Mouse (Mus musculus): ENCODE data around the gene Mex3a.

Gene Mex3a

GRCm38 (mm10) chr3:88543651-88544410 lies 11.6 kb downstream of the Mex3a start:
- no peak for DNase-seq (ENCODE audit: low read depth, low spot score)

GRCm38 (mm10) chr3:88544514-88544913 lies 12.3 kb downstream of the Mex3a start:
- DNase-seq (ENCODE audit: low read depth, low spot score) = peak; percentile 39

GRCm38 (mm10) chr3:88544955-88545591 lies 12.9 kb downstream of the Mex3a start:
- DNase-seq (ENCODE audit: low read depth, low spot score) = no peak

- DNase-seq (ENCODE audit: low read depth, low spot score) = no peak
Observed at GRCm38 (mm10) chr3:88546674-88547418, 14.7 kb downstream of the Mex3a start.

- no peak for DNase-seq (ENCODE audit: low read depth, low spot score)
Observed at GRCm38 (mm10) chr3:88548180-88548917, 16.2 kb downstream of the Mex3a start, which contains the start of gene Rab25. Gene Rab25 (minus strand): TSS chr3:88548300.

- no peak for DNase-seq (ENCODE audit: low read depth, low spot score)
Observed at GRCm38 (mm10) chr3:88551586-88551985, 19.4 kb downstream of the Mex3a start.

GRCm38 (mm10) chr3:88552082-88552645 lies 20.0 kb downstream of the Mex3a start:
- DNase-seq (ENCODE audit: low read depth, low spot score) = no peak

- peak; percentile 93 for DNase-seq (ENCODE audit: low read depth, low spot score)
Observed at GRCm38 (mm10) chr3:88552676-88553524, 20.7 kb downstream of the Mex3a start, which contains the start of gene Lamtor2. Gene Lamtor2 (minus strand): TSS chr3:88553074.

GRCm38 (mm10) chr3:88553525-88553879 lies 21.3 kb downstream of the Mex3a start, which contains the start of gene Ubqln4:
Gene Ubqln4 (plus strand): TSS chr3:88553758.
- DNase-seq (ENCODE audit: low read depth, low spot score) = peak; percentile 91

GRCm38 (mm10) chr3:88553880-88554586 lies 21.8 kb downstream of the Mex3a start:
- DNase-seq (ENCODE audit: low read depth, low spot score) = peak; percentile 67

GRCm38 (mm10) chr3:88555069-88555605 lies 22.9 kb downstream of the Mex3a start:
- no peak for DNase-seq (ENCODE audit: low read depth, low spot score)

GRCm38 (mm10) chr3:88555731-88556130 lies 23.5 kb downstream of the Mex3a start:
- no peak for DNase-seq (ENCODE audit: low read depth, low spot score)

- DNase-seq (ENCODE audit: low read depth, low spot score) = no peak
Observed at GRCm38 (mm10) chr3:88556616-88557015, 24.4 kb downstream of the Mex3a start.

- no peak for DNase-seq (ENCODE audit: low read depth, low spot score)
Observed at GRCm38 (mm10) chr3:88559596-88559995, 27.4 kb downstream of the Mex3a start.

GRCm38 (mm10) chr3:88561989-88562388 lies 29.8 kb downstream of the Mex3a start:
- no peak for DNase-seq (ENCODE audit: low read depth, low spot score)

GRCm38 (mm10) chr3:88563442-88563841 lies 31.2 kb downstream of the Mex3a start:
- no peak for DNase-seq (ENCODE audit: low read depth, low spot score)

GRCm38 (mm10) chr3:88563966-88564365 lies 31.8 kb downstream of the Mex3a start:
- no peak for DNase-seq (ENCODE audit: low read depth, low spot score)

- no peak for DNase-seq (ENCODE audit: low read depth, low spot score)
Observed at GRCm38 (mm10) chr3:88566116-88566515, 33.9 kb downstream of the Mex3a start.

GRCm38 (mm10) chr3:88566536-88567061 lies 34.4 kb downstream of the Mex3a start:
- peak; percentile 27 for DNase-seq (ENCODE audit: low read depth, low spot score)
